Mouse (Mus musculus) kidney, postnatal 0 days (tissue): ENCODE results near the gene Pcyt1a. TPM values are rescaled to one million over a fixed set of nuclear protein-coding genes. Genes with fewer than 3 reads are reported as not detected.
A peak's percentile ranks its signal among the peaks of the same experiment; 100 is the strongest.

Experiments used
- ATAC-seq: fragments of 200-750 bp; cut with Nextera tagmentation; replicated peaks from 2 replicates; pipeline ENCODE4 v1.8.0; 2017; ENCODE audit warnings: low read depth, moderate number of reproducible peaks, moderate TSS enrichment, moderate library complexity; ENCODE audit not compliant: low FRiP score
- DNase-seq: peaks from one replicate; pipeline ENCODE4 v3.0.0-alpha.2; 2016; ENCODE audit warnings: low spot score
- H3K27ac ChIP-seq: fragments of 300-500 bp; sonication (generic); 2 replicates; pipeline ENCODE4 v1.5.1; 2014; ENCODE audit warnings: mild to moderate bottlenecking
- H3K27me3 ChIP-seq: fragments of 300-500 bp; sonication (generic); 2 replicates; pipeline ENCODE4 v1.6.1; 2014; ENCODE audit warnings: low read length, mixed read lengths; ENCODE audit not compliant: insufficient read depth
- H3K36me3 ChIP-seq: fragments of 300-500 bp; sonication (generic); 2 replicates; pipeline ENCODE4 v1.6.1; 2014; ENCODE audit warnings: low read length, mixed read lengths; ENCODE audit not compliant: insufficient read depth
- H3K4me1 ChIP-seq: fragments of 300-500 bp; sonication (generic); replicated peaks from 2 replicates; pipeline ENCODE4 v1.6.1; 2014; ENCODE audit warnings: antibody characterized with exemption, low read length, mixed read lengths; ENCODE audit not compliant: insufficient read depth
- H3K4me2 ChIP-seq: fragments of 300-500 bp; sonication (generic); 2 replicates; pipeline ENCODE4 v1.6.1; 2014; ENCODE audit warnings: mild to moderate bottlenecking, low read length, moderate library complexity, mixed read lengths
- H3K4me3 ChIP-seq: fragments of 300-500 bp; sonication (generic); replicated peaks from 2 replicates; pipeline ENCODE4 v1.5.1; 2014; ENCODE audit warnings: low read depth, low read length
- H3K9ac ChIP-seq: fragments of 300-500 bp; sonication (generic); 2 replicates; pipeline ENCODE4 v1.6.1; 2014; ENCODE audit warnings: low read depth, low read length
- H3K9me3 ChIP-seq: fragments of 300-500 bp; sonication (generic); replicated peaks from 2 replicates; pipeline ENCODE4 v1.6.1; 2016; ENCODE audit warnings: low read length, inconsistent platforms, mixed read lengths
- CTCF ChIP-seq: IDR thresholded peaks from 2 replicates; pipeline ENCODE4 v1.5.1; 2016; ENCODE audit warnings: antibody characterized with exemption, low read depth, mild to moderate bottlenecking, moderate library complexity
- WGBS: fragments of 180-500 bp; shearing (Covaris S2); extraction: QIAGEN DNeasy Blood & Tissue Kit; methylation state at CpG from one replicate; pipeline ENCODE4 v1.1.7; 2014; 5-methylcytosine and 5-hydroxymethylcytosine counted together
- polyA plus RNA-seq: library from polyadenylated mRNA; unstranded; fragments of >200 nt; fragmentation: Nextera tagmentation; extraction: Ambion mirVana; gene quantifications from 2 replicates; pipeline ENCODE4 v1.2.1, GENCODE M21; 2015

Gene Pcyt1a
- polyA plus RNA-seq, 1 experiment from 2014 or later: 30.6 TPM

DNA sequence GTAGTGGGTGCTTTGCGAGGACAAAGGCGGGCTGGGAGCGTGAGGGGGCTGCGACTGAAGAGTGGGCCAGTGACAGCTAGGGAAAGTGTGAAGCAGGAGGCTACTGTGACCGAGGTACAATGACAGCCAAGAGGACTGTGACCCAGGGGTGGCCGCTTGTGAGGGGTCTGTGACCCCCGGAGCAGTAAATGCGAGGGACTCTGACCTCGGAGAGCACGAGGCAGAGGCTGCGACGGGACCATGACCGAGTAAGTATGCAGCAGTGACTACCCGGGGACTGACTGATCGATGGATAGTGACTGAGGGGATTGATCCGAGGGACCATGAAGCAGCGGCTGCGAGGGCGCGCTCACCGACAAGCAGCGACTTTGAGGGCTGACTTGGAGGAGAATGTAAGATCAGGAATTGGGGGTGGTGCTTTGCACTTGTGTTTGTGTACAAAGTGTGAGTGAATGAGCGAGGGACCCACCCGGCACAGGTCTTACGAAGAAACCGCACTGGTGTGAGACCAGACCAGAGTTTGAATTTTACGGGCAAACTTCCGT is 398 bp downstream of the Pcyt1a start:
- no peaks in the 10 kb centered on the region for H3K27me3 ChIP-seq
- under 1% methylated on average over 28 of the region's 28 CpGs for WGBS
- no peaks in the 10 kb centered on the region for H3K36me3 ChIP-seq
- TF ChIP-seq CTCF: no peak
- no peak for ATAC-seq
- peak; percentile 29 for DNase-seq
- H3K4me3 ChIP-seq: peak overlapping the region; percentile 82
- H3K4me2 ChIP-seq: peak overlapping the region; percentile 92
- peak overlapping the region; percentile 86 for H3K9ac ChIP-seq
- H3K4me1 ChIP-seq: 0 out of 2 replicates have a peak, but pooled peaks cover 2% of the 10 kb centered on the region
- peak overlapping the region; percentile 85 for H3K27ac ChIP-seq
- no peaks in the 10 kb centered on the region for H3K9me3 ChIP-seq

DNA sequence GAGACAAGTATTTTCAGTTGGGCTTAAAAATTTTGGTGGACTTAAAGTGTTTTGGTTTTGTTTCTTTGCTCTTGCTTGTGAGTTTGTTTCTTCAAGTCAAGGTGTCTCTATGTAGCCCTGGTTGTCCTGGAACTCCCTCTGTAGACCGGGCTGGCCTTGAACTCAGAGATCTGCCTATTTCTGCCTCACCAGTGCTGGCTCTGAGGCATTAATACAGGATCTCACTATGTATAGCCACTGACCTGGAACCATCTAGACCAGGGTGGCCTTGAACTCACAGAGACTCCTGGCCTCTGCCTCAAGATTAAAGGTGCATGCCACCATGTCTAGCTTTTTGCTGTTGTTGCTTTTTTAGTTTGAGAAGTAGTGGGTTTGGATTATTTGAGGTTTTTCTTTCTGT is 1.2 kb downstream of the Pcyt1a start:
- TF ChIP-seq CTCF: no peak
- peak overlapping the region; percentile 92 for H3K4me2 ChIP-seq
- no peaks in the 10 kb centered on the region for H3K9me3 ChIP-seq
- H3K4me3 ChIP-seq: no peak overlapping the region
- H3K36me3 ChIP-seq: no peaks in the 10 kb centered on the region
- H3K27ac ChIP-seq: no peak overlapping the region
- DNase-seq (no peak), ATAC-seq (no peak)
- WGBS: 91% methylated on average over 1 of the region's 1 CpGs
- no peaks in the 10 kb centered on the region for H3K27me3 ChIP-seq
- 0 out of 2 replicates have a peak, but pooled peaks cover 2% of the 10 kb centered on the region for H3K4me1 ChIP-seq
- H3K9ac ChIP-seq: no peak overlapping the region

DNA sequence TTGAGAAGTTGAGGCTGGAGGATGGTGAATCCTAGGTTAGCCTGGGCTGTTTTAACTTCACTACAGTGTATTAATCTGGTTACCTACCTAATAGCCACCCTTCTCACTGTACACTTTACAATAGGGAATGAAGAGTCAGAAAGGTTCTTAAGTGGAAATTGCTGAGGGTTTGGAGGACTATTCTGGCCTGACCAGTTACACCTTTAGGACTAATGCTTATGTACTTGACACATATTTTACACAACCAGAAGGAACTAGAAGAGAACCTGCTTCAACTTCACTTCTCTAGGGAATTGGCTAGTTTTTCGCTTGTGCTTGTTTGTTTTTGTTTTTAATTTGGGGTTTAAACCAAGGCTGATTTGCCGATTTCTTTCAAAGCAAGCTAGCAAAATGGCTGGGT is 2.4 kb downstream of the Pcyt1a start:
- no peak overlapping the region for H3K4me2 ChIP-seq
- no peak for DNase-seq

DNA sequence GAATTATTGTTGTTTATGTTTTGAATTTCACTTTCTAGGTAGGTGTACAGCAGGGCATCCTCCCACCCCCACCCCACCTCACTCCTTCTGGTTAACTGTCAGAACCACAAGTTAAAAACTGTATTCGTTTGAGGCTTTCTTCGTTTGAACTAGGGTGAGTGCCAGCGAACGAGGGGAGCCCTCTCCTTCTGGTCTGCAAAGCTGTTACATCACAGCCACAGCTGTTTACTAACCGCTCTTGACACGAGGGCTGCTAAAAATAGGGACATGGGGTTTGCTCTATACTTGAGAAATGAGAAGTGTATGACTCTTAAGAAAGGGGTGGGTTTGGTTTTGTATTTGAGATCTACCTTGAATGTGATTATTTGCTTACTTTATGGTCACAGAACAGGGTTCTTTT is 3.3 kb downstream of the Pcyt1a start:
- WGBS: 54% methylated on average over 6 of the region's 6 CpGs
- DNase-seq (no peak), ATAC-seq (no peak)
- no peak overlapping the region for H3K9ac ChIP-seq
- H3K4me3 ChIP-seq: no peak overlapping the region
- H3K36me3 ChIP-seq: no peaks in the 10 kb centered on the region
- H3K4me1 ChIP-seq: 0 out of 2 replicates have a peak, but pooled peaks cover 2% of the 10 kb centered on the region
- H3K9me3 ChIP-seq: no peaks in the 10 kb centered on the region
- H3K27me3 ChIP-seq: no peaks in the 10 kb centered on the region
- no peak for TF ChIP-seq CTCF
- no peak overlapping the region for H3K27ac ChIP-seq
- no peak overlapping the region for H3K4me2 ChIP-seq

More for the DNA sequence above, 2.4 kb downstream of the Pcyt1a start:
- Histone ChIP-seq H3K9ac (no peak overlapping the region), H3K4me3 (no peak overlapping the region), H3K36me3 (no peaks in the 10 kb centered on the region), H3K27ac (no peak overlapping the region), H3K4me1 (0 out of 2 replicates have a peak, but pooled peaks cover 2% of the 10 kb centered on the region), H3K27me3 (no peaks in the 10 kb centered on the region), H3K9me3 (no peaks in the 10 kb centered on the region)
- TF ChIP-seq CTCF: no peak
- no peak for ATAC-seq
- 81% methylated on average over 2 of the region's 2 CpGs for WGBS

DNA sequence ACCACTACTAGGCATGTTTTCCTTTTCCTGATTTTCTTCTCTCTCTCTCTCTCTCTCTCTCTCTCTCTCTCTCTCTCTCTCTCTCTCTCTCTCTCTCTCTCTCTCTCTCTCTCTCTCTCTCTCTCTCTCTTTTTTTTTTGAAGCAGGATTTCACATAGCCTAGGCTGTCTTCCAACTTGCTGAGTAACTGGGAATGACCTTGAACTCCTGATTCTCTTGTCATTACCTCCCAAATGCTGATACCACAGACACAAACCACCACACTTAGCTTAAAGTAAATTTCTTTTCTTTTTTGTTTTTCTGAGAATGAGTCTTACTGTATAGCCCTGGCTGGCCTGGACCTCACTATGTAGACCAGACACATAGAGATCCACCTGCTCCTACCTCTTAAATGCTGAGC is 4.0 kb downstream of the Pcyt1a start:
- Histone ChIP-seq H3K36me3 (no peaks in the 10 kb centered on the region), H3K4me2 (no peak overlapping the region), H3K27me3 (no peaks in the 10 kb centered on the region), H3K27ac (no peak overlapping the region), H3K4me1 (0 out of 2 replicates have a peak, but pooled peaks cover 1% of the 10 kb centered on the region), H3K9me3 (no peaks in the 10 kb centered on the region), H3K9ac (no peak overlapping the region), H3K4me3 (no peak overlapping the region)
- ATAC-seq (no peak), DNase-seq (no peak)
- no peak for TF ChIP-seq CTCF

DNA sequence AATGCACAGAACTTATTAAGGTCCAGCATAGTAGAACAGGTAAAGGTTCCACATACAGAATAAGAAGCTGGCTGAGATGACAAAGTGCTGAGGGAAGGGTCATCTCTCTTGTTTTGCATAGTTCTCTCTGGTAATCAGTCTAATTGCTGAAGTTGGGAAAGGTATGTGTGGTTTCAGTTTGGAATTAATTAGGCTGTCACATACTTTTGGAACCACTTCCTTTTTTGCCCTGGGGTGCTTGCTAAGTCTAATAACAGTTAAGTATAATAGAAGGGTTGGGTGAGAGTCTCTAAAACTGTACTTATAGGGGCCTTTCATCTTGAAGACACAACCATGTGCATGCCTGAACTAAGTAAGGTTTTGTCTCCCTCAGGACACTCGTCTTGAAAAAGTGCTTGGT is 5.9 kb downstream of the Pcyt1a start:
- H3K9me3 ChIP-seq: no peaks in the 10 kb centered on the region
- WGBS: 79% methylated on average over 1 of the region's 1 CpGs
- H3K27ac ChIP-seq: no peak overlapping the region
- H3K4me1 ChIP-seq: no peaks in the 10 kb centered on the region
- no peak for TF ChIP-seq CTCF
- no peak for ATAC-seq
- DNase-seq: no peak
- H3K4me2 ChIP-seq: no peak overlapping the region
- no peak overlapping the region for H3K4me3 ChIP-seq
- no peaks in the 10 kb centered on the region for H3K27me3 ChIP-seq
- no peaks in the 10 kb centered on the region for H3K36me3 ChIP-seq
- H3K9ac ChIP-seq: no peak overlapping the region

DNA sequence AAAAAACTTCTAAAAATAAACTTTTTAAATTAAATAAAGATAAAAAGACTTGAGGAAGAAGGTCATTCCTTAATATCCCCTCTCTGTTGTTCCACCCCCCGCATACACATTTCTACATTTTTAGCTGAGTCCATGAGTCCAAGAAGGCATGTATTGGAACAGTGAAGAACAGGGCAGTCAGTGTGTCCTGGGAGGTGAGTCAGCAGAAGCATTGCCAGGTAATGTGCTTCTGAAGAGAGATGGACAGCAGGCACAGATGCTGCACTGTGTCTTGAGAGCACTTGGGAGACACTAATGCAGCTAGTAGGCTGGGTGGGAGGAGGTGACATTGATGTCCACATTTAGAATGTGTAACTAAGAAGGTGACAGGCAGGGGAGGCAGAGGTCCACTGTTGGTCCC is 6.5 kb downstream of the Pcyt1a start:
- H3K9ac ChIP-seq: no peak overlapping the region
- no peak overlapping the region for H3K27ac ChIP-seq
- no peak for TF ChIP-seq CTCF
- H3K9me3 ChIP-seq: no peaks in the 10 kb centered on the region
- H3K27me3 ChIP-seq: no peaks in the 10 kb centered on the region
- no peak for DNase-seq
- ATAC-seq: no peak
- no peak overlapping the region for H3K4me2 ChIP-seq
- WGBS: 95% methylated on average over 1 of the region's 1 CpGs
- H3K4me3 ChIP-seq: no peak overlapping the region
- H3K4me1 ChIP-seq: no peaks in the 10 kb centered on the region
- H3K36me3 ChIP-seq: no peaks in the 10 kb centered on the region
